Mouse (Mus musculus) cerebellum, adult 2 months (tissue): ENCODE data around the gene Tbc1d22b.

Experiments used
- CTCF ChIP-seq: fragments of 200-500 bp; IDR thresholded peaks from 2 replicates; pipeline ENCODE4 v1.5.1; 2011; ENCODE audit warnings: low read depth, mild to moderate bottlenecking, control low read depth, low read length, moderate library complexity, borderline replicate concordance; ENCODE audit not compliant: insufficient read depth
- POLR2A ChIP-seq: fragments of 200-500 bp; IDR thresholded peaks from 2 replicates; pipeline ENCODE4 v1.6.1; 2011; ENCODE audit warnings: low read length, control low read depth, borderline replicate concordance; ENCODE audit not compliant: insufficient read depth

DNA sequence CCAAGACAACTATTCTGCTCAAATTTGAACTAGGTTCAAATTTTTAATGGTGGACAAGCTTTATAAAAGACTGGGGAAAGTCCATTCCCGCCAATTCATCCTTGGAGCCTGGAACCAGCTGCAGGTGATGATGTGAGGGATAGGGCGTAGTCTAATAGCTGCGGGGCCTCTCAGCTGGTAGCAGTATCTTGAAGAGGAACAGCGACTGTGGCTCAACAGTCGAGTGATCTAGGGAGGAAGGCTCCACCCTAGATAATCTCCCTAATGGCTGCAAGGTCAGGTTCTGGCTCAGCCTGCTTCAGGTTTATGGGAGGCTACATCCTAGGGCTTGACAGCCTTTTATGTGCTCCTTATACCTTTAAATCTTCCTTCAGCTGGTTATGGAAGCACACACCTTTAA is 80.0 kb downstream of the Tbc1d22b start:
- TF ChIP-seq POLR2A (no peak), CTCF (no peak)
